Mouse (Mus musculus): ENCODE data around the gene Adrm1. TPM values are rescaled to one million over a fixed set of nuclear protein-coding genes. Genes with fewer than 3 reads are reported as not detected.
"Not testable (repeated sequence)": the region's sequence is repeated elsewhere in the genome, so short reads cannot be mapped to it uniquely, and the experiment has no call there.

Gene Adrm1
- polyA plus RNA-seq, 1 experiment from 2014 or later = 52.2 TPM

DNA sequence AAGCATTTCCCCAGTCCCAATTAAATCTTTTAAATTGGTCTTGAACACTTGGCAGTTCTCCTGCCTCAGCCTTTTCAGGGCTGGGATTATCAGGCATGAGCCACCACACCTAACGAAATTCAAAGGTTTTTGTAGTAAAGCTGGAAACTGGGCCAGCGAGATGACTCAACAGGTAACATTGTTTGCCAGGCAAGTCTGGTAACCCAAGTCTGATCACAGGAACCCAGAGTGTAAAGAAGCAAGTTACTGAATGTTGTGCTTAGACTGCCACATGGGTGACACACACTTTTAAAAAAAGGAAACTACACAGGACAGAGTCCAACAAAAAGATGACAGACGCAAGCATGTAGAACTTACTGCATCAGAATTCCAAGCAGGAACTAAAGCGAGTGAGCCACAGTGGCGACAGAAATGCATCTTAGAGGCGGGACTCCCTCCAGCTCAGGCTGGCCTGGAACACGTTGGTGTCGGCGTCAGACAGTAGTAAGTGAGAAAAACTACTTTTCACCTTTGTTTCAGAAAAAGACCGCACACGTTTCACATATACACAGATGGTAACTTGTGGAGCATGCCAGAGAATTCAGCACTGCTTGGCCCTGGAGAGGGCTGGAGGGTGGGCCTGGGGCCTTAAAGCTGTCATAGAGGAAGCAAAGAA, 1.0 kb upstream of the Adrm1 start:
- Histone ChIP-seq H3K4me3 (ENCODE audit: inconsistent target) (no peak overlapping the region), H3K36me3 (ENCODE audit: inconsistent target) (peaks cover 17% of the 10 kb centered on the region; the same call in 1 of the 2 replicates), H3K27ac (no peak overlapping the region), H3K79me2 (ENCODE audit: inconsistent target) (peaks cover 30% of the 10 kb centered on the region)
- 97% methylated on average over 11 of the region's 11 CpGs for WGBS (ENCODE audit: missing documents)

DNA sequence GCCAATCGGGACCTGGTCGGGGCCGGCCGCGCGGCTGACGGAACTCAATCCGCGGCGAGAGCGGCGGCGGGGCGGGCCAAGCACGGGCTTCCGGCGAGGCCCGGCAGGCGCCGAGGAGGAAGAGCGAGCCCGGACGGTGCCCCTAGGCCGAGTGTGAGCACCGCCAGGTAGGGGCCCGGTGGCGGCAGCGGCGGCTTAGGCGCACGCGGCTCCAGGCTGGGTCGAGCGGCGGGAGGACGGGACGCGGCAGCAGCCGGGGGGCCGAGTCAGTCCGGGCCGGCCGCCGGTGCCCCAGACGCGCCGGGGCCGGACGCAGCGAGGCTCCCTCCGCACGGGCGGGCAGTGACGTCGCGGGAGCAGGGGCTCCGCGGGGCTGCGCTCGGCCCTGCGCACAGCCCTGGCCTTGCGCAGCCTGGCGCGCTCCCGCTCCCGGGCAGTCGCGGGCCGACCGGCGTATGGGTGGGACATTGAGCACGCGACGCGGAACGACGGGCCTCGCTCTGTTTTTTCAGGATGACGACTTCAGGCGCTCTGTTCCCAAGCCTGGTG, 311 bp downstream of the Adrm1 start:
- H3K79me2 ChIP-seq (ENCODE audit: inconsistent target) = peaks cover 30% of the 10 kb centered on the region
- peaks cover 26% of the 10 kb centered on the region; the same call in 1 of the 2 replicates for H3K36me3 ChIP-seq (ENCODE audit: inconsistent target)
- WGBS (ENCODE audit: missing documents) = 0% methylated on average over 71 of the region's 80 CpGs
- H3K4me3 ChIP-seq (ENCODE audit: inconsistent target) = peak overlapping the region; percentile 72
- H3K27ac ChIP-seq = no peak overlapping the region

DNA sequence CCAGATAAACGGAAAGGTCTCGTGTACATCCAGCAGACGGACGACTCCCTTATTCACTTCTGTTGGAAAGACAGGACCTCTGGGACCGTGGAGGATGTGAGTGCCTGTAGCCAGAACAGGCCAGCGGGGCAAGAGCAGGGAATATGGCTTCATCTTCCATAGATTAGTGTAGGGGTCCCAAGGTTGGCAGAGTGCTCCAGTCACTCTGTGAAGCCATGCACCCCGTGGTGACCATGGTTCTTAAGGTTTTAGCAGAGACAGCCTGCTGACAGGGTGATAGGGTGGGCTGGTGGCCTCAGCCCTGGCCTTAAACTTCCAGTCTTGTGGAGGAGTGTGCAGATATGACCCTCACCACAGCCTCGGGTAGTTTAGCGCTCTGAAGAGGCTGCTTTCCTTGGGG, 867 bp downstream of the Adrm1 start:
- WGBS (ENCODE audit: missing documents) = 5% methylated on average over 7 of the region's 9 CpGs
- H3K4me3 ChIP-seq (ENCODE audit: inconsistent target) = peak overlapping the region; percentile 72
- peaks cover 32% of the 10 kb centered on the region; the same call in 1 of the 2 replicates for H3K36me3 ChIP-seq (ENCODE audit: inconsistent target)
- peaks cover 30% of the 10 kb centered on the region for H3K79me2 ChIP-seq (ENCODE audit: inconsistent target)
- peak overlapping the region; percentile 32; the same call in 1 of the 2 replicates for H3K27ac ChIP-seq

DNA sequence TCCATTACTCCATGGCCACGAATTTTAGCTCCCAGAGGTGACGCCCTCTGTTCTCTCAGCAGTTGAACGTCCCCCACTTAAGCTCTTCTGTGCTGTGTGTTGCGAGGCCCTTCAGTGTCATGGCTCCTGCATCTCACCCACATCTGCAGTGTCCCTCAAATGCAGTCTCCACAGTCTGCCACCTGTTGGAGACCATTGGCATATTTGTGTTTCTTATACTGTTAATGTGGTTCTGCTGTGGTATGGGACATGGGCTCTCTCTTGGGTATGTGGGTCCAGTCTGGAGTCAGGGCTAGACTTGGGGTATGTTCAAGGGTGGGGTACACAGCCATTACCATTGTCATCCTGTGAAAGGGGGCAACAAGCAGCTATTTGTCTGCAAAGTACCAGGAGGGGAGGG, 1.9 kb downstream of the Adrm1 start:
- peak overlapping the region; percentile 72; the same call in 1 of the 2 replicates for H3K4me3 ChIP-seq (ENCODE audit: inconsistent target)
- H3K79me2 ChIP-seq (ENCODE audit: inconsistent target) = peaks cover 30% of the 10 kb centered on the region
- no peak overlapping the region for H3K27ac ChIP-seq
- WGBS (ENCODE audit: missing documents) = 77% methylated on average over 4 of the region's 4 CpGs
- H3K36me3 ChIP-seq (ENCODE audit: inconsistent target) = peaks cover 34% of the 10 kb centered on the region; the same call in 1 of the 2 replicates

DNA sequence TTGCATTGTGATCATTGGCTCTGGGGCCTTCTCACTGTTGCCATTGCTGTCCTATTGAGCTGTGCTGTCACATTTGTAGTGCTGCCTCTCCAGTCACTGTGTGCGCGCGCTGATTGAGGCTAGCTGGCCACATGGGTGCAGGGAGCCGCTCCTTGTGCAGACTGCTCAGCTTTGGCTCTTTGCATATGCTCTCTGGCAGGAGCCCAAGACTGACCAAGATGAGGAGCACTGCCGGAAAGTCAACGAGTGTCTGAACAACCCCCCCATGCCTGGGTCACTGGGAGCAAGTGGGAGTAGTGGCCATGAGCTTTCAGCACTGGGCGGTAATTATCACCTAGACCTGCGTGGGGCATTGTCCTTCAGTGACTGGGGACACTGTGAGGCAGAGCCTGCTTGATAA, 2.4 kb downstream of the Adrm1 start:
- H3K4me3 ChIP-seq (ENCODE audit: inconsistent target); H3K27ac ChIP-seq: not testable (repeated sequence)
- WGBS (ENCODE audit: missing documents) = 99% methylated on average over 6 of the region's 8 CpGs
- peaks cover 30% of the 10 kb centered on the region for H3K79me2 ChIP-seq (ENCODE audit: inconsistent target)
- peaks cover 34% of the 10 kb centered on the region; the same call in 1 of the 2 replicates for H3K36me3 ChIP-seq (ENCODE audit: inconsistent target)

DNA sequence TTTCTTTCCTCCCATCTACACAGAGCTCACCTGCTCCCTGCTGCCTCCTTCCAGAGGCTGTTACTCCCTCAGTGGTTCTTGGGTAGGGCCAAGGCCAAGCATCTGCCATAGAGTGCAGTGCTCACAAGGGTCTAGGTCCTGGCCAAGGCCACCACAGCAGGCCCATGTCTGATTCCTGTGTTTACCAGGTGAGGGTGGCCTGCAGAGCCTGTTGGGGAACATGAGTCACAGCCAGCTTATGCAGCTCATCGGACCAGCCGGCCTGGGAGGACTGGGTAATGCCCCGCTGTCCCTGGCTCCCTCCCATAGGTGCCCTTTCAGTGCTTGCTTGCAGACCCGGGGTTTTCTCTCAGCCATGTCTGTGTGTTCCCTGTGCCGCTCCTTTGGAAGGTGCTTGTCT, 2.8 kb downstream of the Adrm1 start:
- H3K27ac ChIP-seq = no peak overlapping the region
- no peak overlapping the region for H3K4me3 ChIP-seq (ENCODE audit: inconsistent target)
- peaks cover 34% of the 10 kb centered on the region; the same call in 1 of the 2 replicates for H3K36me3 ChIP-seq (ENCODE audit: inconsistent target)
- WGBS (ENCODE audit: missing documents) = 95% methylated on average over 5 of the region's 5 CpGs
- peaks cover 30% of the 10 kb centered on the region for H3K79me2 ChIP-seq (ENCODE audit: inconsistent target)

DNA sequence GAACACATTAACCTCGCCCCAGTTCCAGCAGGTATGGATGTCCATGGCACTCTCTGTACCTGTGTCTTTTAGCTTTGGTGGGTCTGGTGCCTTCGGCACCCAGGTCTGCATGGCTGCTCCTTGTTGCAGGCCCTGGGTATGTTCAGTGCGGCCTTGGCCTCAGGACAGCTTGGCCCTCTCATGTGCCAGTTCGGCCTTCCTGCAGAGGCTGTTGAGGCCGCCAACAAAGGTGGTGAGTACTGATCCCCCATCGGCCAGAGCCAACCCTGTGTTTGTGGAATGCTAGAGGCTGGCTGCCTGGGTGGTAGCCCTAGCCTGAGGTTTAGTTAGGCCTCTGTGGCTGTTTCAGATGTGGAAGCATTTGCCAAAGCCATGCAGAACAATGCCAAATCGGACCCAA, 4.4 kb downstream of the Adrm1 start:
- peaks cover 30% of the 10 kb centered on the region for H3K79me2 ChIP-seq (ENCODE audit: inconsistent target)
- 99% methylated on average over 7 of the region's 7 CpGs for WGBS (ENCODE audit: missing documents)
- no peak overlapping the region for H3K27ac ChIP-seq
- no peak overlapping the region for H3K4me3 ChIP-seq (ENCODE audit: inconsistent target)
- peaks cover 34% of the 10 kb centered on the region; the same call in 1 of the 2 replicates for H3K36me3 ChIP-seq (ENCODE audit: inconsistent target)

DNA sequence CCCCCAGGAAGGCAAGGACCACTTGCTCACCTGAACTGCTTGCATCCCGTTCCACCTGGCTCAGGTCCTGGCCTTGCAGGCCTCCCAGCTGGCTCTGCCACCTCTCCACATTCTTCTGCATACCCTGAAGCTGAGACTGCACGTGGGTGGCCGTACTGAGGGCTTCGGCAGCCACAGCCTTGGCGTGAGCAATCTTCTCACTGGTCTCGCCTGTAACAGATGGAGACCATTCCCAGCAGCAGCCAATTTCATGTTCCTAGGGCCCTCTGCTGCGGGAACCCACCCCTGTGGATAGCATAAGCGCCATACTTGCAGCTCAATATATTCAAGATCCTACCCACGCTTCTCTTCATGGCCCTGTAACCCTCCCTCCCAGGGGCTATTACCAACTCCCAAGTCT, 10.3 kb downstream of the Adrm1 start:
- Histone ChIP-seq H3K79me2 (ENCODE audit: inconsistent target) (no peaks in the 10 kb centered on the region), H3K4me3 (ENCODE audit: inconsistent target) (no peak overlapping the region), H3K36me3 (ENCODE audit: inconsistent target) (peaks cover 8% of the 10 kb centered on the region; the same call in 1 of the 2 replicates), H3K27ac (no peak overlapping the region)
- WGBS (ENCODE audit: missing documents) = 97% methylated on average over 9 of the region's 9 CpGs

DNA sequence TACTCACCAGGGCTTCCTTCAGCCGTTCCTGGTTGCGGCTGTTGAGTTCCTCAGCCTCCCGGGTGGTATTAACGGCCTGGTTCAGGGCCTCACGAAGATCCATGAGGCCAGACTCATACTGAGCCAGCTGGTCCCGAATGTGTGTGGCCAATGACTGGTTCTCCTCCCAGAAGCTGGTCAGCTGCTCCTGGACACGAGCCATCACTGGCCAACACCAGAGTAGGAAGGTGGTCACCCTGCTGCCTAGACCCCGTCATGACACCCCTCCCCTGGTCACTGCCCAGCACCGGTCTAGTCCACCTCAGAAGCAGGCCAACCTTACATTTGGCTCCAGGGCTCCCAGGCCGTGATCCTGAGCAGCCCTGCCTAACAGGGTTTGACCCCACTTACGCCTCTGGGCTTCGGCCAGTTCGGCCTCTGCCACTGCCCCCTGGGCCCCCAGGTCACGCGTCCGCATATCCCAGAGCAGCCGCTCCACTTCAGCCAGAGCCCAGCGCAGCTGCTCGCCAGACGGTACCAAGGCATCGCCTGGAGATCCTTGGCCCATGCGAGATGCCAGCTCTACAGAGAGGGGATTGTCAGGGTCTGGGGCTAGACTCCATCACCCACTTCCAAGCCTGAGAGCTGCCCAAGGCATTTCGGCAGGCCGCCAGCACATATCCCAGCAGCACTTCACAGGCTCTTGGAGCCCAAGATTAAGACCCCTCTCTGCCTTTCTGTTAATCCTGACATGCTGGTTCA, 12.9 kb downstream of the Adrm1 start:
- Histone ChIP-seq H3K4me3 (ENCODE audit: inconsistent target) (no peak overlapping the region), H3K36me3 (ENCODE audit: inconsistent target) (no peaks in the 10 kb centered on the region), H3K27ac (no peak overlapping the region), H3K79me2 (ENCODE audit: inconsistent target) (no peaks in the 10 kb centered on the region)
- WGBS (ENCODE audit: missing documents) = 94% methylated on average over 24 of the region's 24 CpGs

DNA sequence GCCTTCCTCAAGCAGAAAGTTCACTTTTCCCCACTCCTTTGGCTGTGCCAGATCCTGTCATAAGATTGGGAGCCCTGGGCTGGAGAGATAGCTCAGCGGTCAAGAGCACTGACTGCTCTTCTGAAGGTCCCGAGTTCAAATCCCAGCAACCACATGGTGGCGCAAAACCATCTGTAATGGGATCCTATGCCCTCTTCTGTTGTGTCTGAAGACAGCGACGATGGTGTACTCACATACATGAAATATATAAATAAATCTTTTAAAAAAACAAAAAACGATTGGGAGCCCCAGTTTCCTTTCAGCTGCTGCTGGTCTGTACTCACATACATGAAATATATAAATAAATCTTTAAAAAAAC, 13.4 kb downstream of the Adrm1 start:
- H3K79me2 ChIP-seq (ENCODE audit: inconsistent target) = no peaks in the 10 kb centered on the region
- no peaks in the 10 kb centered on the region for H3K36me3 ChIP-seq (ENCODE audit: inconsistent target)
- 83% methylated on average over 6 of the region's 6 CpGs for WGBS (ENCODE audit: missing documents)
- no peak overlapping the region for H3K4me3 ChIP-seq (ENCODE audit: inconsistent target)
- no peak overlapping the region for H3K27ac ChIP-seq

DNA sequence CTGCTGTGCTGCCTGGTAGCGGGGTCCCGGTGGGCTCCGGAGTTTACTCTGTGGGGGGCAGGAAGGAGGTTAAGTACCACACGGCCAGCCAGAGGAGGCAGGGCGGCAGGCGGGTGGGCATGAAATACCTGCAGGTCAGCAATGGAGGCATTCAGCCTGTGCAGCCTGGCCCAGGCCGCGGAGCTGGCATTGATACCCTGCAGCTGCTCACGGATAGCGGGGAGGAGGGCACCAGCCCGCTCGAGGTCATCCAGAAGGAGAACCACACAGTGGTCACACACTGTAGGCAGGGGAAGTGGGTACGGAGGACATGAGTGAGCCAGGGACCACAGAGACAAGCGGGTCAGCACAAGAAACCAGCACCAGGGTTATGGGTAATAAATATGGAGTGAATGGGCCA, 14.4 kb downstream of the Adrm1 start:
- WGBS (ENCODE audit: missing documents) = 81% methylated on average over 13 of the region's 14 CpGs
- H3K79me2 ChIP-seq (ENCODE audit: inconsistent target) = no peaks in the 10 kb centered on the region
- no peak overlapping the region for H3K27ac ChIP-seq
- no peaks in the 10 kb centered on the region for H3K36me3 ChIP-seq (ENCODE audit: inconsistent target)
- H3K4me3 ChIP-seq (ENCODE audit: inconsistent target) = no peak overlapping the region

DNA sequence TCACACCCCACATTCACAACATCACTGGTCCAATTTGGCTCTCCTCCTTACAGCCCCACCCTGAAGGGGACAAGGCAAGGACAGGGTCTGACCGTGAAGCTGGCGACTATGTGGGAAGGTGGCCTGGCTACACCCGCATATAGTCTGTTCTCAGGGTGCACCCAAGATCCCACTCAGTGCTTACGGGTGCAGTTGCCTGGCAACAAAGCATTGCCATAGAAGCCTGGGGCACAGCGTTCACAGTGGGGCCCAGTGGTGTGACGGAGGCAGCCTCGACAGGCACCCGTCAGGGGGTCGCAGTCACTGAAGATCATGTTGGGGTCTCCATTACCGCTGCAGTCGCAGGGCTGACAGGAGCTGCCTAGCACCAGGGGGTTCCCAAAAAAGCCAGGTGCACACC, 16.1 kb downstream of the Adrm1 start:
- WGBS (ENCODE audit: missing documents) = 94% methylated on average over 11 of the region's 11 CpGs
- H3K79me2 ChIP-seq (ENCODE audit: inconsistent target) = no peaks in the 10 kb centered on the region
- H3K36me3 ChIP-seq (ENCODE audit: inconsistent target) = no peaks in the 10 kb centered on the region
- H3K27ac ChIP-seq = no peak overlapping the region
- H3K4me3 ChIP-seq (ENCODE audit: inconsistent target) = no peak overlapping the region

DNA sequence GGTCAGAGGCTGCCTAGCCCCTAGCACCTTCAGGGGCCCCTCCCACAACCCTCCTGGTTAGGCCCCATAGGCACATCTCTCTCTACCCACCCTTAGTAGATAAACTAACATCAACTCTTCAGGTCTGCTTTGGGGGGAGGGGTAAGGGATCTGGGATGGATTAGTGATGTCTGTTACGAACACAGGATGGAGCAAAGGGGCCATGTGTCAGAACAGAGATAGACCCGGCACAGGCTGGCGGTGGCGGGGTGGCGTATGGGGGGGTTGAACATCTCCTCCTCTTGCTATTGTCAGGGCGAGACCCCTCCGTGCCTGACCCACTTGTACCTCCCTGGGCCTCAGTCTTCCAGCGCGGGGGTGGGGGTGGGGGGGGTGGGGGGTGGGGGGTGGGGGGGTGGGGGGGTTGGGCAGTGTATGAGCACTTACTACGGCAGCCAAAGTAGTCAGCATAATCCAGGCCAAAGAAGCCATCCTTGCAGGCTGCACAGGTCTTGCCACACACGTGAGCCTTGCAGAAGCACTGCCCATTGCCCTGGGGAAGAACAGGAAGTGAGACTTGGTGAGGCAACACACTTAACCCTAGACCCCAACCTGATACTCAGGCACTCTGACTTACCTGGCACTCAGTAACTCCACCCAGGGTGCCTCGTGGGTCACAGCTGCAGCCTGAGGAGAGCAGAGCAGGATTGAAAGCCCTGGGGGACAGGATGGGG, 25.5 kb downstream of the Adrm1 start:
- 36% methylated on average over 2 of the region's 12 CpGs for whole genome bisulfite sequencing (ENCODE audit: missing documents)
- H3K27ac ChIP-seq = no peak overlapping the region
- H3K4me3 ChIP-seq (ENCODE audit: inconsistent target) = no peak overlapping the region
- H3K36me3 ChIP-seq (ENCODE audit: inconsistent target) = no peaks in the 10 kb centered on the region
- H3K79me2 ChIP-seq (ENCODE audit: inconsistent target) = no peaks in the 10 kb centered on the region

DNA sequence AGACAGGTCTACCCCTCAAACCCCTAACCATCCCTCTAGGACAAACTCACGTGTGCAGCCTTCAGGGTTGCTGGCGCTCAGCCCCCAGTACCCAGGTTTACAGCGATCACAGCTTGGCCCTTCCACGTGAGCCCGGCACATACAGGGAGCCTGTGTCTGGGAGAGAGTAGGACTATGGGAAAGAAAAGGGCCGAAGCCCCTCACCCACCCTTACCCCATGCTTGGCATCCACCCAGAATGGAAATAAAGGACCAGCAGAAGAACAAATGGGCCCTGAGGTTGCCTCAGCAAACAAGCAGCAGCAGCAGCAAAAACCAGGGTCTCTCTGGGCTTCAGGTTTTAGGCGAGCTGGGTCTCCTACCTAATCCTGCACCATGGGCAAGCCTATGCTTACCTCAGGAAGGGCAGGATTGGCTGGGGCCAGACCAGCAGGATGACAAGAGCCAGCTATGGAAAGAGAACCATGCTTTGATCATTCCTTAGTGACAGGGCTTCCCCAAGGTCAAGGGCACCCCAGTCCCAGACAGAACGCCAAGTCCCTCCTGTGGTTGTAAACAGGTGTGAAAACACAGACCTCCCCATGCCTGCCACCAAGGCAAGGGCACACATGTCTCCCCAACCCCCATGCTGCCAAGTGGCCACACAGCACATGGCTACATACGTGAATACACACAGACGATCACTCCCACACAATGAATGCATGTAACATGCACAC, 26.2 kb downstream of the Adrm1 start:
- H3K27ac ChIP-seq = no peak overlapping the region
- WGBS (ENCODE audit: missing documents) = 91% methylated on average over 9 of the region's 10 CpGs
- no peaks in the 10 kb centered on the region for H3K79me2 ChIP-seq (ENCODE audit: inconsistent target)
- no peaks in the 10 kb centered on the region for H3K36me3 ChIP-seq (ENCODE audit: inconsistent target)
- H3K4me3 ChIP-seq (ENCODE audit: inconsistent target) = no peak overlapping the region

All from macrophage (primary cell).